Mouse (Mus musculus) brain, embryonic 14.5 days (tissue): ENCODE data around the gene Zfhx3. TPM values are rescaled to one million over a fixed set of nuclear protein-coding genes. Genes with fewer than 3 reads are reported as not detected.
A peak's percentile ranks its signal among the peaks of the same experiment; 100 is the strongest.

Experiments used
- DNase-seq: peaks from one replicate; pipeline ENCODE4 v3.0.0-alpha.2; 2011; ENCODE audit warnings: low read depth
- CTCF ChIP-seq: fragments of 200-500 bp; IDR thresholded peaks from 2 replicates; pipeline ENCODE4 v1.5.1; 2012; ENCODE audit warnings: inconsistent platforms, mild to moderate bottlenecking, moderate library complexity, borderline replicate concordance; ENCODE audit not compliant: insufficient read depth, insufficient read length; ENCODE audit errors: extremely low read depth
- POLR2A ChIP-seq: fragments of 200-500 bp; IDR thresholded peaks from 2 replicates; pipeline ENCODE4 v1.6.1; 2012; ENCODE audit warnings: mild to moderate bottlenecking, inconsistent platforms, borderline replicate concordance; ENCODE audit not compliant: poor library complexity, insufficient read depth, insufficient read length, severe bottlenecking; ENCODE audit errors: extremely low read depth
- polyA plus RNA-seq: library from polyadenylated mRNA; depleted of rRNA; stranded (reverse); fragments of >200 nt; gene quantifications from 2 replicates; pipeline ENCODE4 v1.2.3, GENCODE M21; 2012

Gene Zfhx3
- polyA plus RNA-seq, 1 experiment, result 31.3 TPM

DNA sequence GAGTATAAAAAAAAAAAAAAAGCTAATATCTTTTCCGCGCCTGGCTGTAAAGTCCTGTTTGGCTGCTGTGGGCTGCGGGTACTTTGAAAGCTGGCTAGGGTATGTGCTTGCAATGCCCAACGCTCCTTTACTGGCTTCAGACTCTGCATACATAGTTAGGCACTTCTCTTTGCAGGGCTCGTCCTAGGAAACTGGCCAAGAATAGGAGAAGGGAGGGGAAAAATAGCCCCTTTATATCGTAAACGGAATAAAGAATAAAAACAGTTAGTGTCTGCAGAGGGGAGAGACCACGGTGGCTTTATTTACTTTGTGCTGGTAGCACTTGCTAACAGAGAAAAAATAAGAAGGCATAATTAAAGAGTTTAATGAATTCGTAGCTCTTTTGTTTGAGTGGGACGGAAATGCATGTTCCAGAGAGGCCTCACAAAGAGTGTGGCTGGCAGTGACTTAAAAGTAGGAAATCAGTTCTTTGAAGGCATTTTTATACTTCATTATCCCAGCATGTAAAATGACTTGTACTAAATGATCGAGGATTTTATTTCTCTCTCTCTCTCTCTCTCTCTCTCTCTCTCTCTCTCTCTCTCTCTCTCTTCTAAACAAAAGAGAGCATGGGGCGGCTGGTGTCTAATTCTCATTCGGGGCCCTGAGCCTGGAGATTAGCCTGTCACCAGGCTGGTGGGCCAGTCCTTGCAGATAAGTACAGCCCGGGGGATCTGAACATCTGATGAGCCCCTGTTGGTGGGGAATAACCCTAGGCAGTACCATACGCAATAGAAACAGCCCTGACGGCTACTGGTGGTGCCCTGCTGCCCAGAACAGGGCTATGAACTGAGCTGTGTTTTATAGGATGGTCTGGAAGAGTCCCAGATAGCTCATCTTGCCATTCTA lies 159.8 kb downstream of the Zfhx3 start:
- no peak for TF ChIP-seq CTCF
- no peak for TF ChIP-seq POLR2A

DNA sequence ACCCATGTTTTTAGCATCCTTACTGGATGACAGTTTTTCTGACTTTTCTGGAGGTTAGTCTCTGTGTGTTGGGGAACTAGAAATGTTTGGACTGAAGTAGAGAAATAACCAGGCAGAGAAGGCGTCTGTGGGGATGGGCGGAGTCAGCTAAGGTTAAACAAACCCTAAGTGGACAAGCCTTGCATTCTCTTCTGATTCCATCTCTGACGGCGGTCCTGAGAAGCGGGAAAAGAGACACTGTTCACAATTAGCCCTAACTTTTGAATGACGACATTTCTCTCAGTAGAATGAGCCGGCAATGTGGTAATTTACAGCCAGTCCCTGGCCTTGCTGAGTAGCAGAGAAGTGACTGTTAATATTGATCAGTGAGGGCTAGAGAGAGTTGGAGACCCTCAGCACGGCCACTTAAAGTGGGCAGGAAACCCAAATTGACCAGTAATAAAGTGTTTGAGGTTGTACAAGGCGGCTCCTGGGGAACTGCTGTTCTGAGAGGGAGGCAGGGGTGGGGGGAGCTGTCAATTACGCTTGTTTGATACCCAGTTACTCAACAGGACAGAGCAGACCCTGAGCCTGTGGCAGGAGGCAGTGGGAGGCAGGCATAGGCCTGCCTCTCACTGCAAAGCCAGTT lies 162.1 kb downstream of the Zfhx3 start:
- TF ChIP-seq CTCF (no peak), POLR2A (no peak)
- DNase-seq, result no peak

More for the DNA sequence above, 159.8 kb downstream of the Zfhx3 start:
- DNase-seq, result peak; percentile 94

DNA sequence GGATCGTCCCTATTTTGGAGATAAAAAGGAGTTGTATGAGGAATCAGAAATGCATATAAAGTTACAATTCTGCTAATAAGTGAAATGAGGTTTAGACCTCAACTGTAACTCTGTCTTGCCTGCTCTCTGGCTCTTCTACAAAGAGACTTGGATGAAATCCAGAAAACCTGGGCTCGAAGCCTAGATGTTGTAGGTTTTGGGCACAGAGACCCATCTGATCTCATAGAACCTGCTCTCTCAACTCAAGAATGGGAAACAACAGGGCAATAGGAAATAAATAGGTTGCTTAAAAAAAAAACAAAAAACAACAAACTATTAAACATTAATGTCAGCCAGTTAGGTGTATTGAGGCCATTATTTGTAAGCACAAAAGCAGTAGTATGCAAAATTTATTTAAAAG lies 182.6 kb downstream of the Zfhx3 start:
- TF ChIP-seq CTCF (no peak), POLR2A (no peak)
- DNase-seq, result peak; percentile 67

DNA sequence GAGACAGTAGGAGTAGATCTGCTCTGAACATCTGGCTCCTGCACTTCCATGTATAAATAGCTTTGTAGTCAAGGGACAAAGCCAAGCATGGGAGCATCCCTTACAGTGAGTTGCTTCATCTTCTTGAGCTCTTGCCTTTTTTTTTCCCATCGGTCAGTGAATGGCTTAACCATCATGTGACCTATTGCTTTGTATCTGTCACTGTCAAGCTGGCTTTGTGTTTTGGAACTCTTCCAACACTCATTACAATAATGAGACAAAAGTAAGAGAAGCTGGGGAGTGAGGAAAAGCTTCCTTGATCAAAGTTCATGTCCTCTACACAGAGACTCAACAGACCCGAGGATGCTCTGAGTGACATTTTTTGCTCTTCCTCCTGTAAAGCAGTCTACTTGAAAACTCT lies 183.0 kb downstream of the Zfhx3 start:
- TF ChIP-seq POLR2A (no peak), CTCF (no peak)
- no peak for DNase-seq

DNA sequence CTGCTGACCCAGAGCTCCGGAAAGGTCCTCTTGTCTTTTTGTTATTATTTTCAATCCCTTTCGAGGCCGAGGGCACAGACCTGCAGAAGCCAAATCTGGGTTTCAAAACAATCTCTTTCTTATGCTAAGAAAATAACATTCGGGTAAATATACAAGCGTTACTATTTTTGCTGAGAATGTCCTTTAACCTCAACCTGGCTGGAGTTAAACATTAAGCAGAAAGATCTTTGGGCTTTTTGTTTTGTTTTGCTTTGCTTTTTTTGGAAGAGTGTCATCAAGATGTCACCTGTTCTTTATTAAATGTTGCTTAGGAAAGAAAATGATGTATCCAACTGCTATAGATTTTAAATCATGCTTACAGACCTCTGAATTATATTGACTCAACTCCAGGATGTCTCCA lies 204.1 kb downstream of the Zfhx3 start:
- TF ChIP-seq POLR2A, result no peak
- no peak for TF ChIP-seq CTCF
- no peak for DNase-seq

DNA sequence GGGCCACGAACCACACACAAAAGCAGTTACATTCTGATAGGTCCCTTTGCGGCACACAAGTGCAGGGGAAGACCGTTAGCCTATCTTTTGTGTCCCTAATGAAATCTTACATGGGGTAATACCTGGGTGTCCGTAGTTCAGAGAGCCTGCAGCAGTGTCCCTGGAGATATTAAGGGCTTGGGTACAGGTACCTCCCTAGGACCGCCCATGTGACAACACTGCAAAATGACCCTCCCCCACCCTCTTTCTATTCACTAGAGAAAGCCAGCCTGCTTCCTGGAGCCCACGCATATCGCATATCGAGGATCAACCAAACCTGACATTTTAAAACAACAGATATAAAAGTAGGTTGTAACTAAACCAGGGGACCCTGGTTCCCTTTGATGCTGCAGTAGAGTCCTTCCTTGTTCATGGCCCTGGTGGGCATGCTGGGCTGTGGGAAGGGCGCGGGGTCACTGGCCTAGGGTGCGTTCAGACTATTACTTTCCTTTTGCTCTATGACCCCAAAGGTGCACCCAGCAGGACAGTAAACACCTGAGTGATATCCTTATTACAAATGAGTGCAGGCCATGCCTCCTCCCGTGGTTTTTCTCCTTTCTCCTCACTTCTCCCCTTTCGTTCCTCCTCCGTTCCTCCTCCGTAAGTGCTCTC lies 206.3 kb downstream of the Zfhx3 start:
- no peak for TF ChIP-seq POLR2A

DNA sequence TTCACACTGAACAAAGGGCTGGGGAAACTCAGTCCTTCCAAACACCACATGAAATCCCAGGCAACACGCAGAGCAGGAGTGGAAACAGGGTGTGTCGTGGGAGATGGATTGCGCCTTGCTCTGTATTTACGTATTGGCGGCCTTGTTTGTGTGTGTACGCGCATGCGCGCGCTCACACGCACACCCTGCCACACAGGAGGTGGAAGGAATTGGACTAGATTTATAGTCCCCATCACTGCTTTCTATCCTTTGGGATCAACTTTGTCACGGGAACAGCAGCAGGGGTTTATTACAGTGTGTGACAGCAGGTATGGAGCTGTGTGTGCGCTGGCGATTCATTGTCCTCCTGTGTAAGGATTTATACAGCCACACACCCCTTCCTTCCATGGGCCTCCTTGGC lies 228.4 kb downstream of the Zfhx3 start:
- no peak for TF ChIP-seq CTCF
- no peak for TF ChIP-seq POLR2A
- no peak for DNase-seq

More for the DNA sequence above, 206.3 kb downstream of the Zfhx3 start:
- no peak for DNase-seq

DNA sequence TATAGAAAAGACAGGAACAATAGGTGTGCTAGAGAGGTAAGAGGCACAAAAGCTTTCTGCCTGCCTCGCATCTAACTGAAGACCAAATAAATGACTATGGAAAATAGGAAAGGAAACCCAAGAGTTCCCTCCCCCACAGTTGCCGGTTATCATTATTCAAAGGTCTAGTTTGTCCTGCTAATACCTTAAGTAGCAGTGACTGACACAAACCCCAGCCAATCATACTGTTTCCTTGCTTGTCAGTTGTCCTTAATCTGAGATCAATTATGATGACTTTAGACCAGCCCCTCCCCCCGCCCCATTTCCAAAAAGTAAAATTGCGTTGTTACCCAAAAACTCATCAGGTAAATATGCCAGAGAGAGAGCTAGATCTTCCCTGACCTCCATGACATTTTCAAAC lies 240.9 kb downstream of the Zfhx3 start:
- TF ChIP-seq POLR2A (no peak), CTCF (no peak)
- DNase-seq, result no peak

DNA sequence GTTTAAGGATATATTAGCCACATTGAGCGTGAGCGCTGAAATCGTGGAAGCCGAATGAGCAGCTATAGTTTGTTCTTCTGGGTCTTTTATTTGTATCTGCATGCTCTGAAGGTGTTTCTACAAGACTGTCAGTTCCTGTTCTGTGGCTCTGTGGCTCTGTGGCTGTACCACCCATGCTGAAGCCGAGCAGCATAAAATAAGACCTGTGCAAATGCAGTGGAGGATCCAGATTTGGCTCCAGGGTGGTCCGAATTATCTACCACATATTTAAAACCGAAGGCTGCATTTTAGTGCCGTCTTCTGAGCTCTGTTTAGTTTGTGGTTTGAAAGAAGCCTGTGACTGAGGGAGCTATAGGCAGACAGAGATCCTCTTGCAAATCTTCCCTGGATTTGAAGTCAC lies 241.5 kb downstream of the Zfhx3 start:
- TF ChIP-seq CTCF, result no peak
- TF ChIP-seq POLR2A, result no peak
- no peak for DNase-seq

DNA sequence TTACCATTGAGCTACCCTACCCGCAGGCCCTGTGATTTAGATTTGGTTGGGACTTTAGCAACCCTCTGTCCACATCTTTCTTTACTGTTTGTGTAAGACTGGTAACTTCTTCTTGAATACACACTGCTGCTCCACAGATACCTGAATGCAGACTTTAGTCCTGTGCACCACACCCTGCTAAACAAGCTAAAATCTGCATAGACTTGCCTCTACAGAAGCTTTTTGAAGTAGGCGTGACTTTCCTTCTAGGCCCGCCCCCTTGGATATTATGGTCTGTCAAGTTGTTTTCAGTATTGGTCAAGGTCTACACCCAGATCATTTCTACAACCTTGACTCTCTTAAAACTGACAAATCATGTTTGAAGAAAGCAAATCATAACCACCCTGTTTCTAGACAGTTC lies 243.8 kb downstream of the Zfhx3 start:
- no peak for TF ChIP-seq CTCF
- TF ChIP-seq POLR2A, result no peak

DNA sequence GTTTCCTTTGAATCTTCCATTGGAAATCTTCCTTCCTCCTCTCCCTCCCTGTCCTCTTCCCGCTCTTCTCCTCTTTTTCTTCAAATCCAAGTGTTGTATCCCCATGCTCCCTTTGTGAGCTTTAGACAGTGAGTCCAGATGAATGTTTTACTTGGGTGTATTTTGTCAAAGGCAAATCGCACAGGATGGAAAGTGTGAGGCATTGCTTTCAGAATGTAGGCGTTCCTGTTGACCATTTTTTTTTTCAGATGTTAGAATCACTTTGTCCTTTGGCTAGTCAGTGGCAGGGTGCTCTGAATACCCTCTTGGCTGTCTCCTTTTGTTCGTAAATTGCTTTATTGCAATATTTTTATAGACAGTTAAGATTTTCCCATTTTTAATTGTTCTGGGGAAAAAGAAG lies 245.6 kb downstream of the Zfhx3 start:
- TF ChIP-seq CTCF, result no peak
- no peak for TF ChIP-seq POLR2A
- no peak for DNase-seq

More for the DNA sequence above, 243.8 kb downstream of the Zfhx3 start:
- no peak for DNase-seq

DNA sequence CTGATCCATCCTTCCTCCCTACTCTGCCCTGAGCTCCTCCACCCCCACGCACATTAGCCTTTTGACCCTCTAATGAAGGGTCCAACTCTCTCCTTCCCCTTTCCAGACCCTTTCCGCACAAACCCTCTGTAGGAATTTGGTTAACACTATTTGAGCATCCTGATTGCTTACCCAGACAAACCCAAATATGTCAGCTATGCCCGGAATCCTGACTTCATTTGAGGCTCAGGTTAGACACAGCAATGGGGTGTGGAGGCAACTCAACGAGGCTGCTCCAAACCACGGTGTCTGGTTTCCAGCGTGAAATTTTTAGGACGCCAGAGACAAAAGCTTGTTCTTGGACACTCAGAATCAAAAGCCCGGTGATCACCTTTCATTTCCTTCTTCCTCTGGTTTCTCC lies 252.1 kb downstream of the Zfhx3 start:
- no peak for DNase-seq
- TF ChIP-seq POLR2A, result no peak
- no peak for TF ChIP-seq CTCF

DNA sequence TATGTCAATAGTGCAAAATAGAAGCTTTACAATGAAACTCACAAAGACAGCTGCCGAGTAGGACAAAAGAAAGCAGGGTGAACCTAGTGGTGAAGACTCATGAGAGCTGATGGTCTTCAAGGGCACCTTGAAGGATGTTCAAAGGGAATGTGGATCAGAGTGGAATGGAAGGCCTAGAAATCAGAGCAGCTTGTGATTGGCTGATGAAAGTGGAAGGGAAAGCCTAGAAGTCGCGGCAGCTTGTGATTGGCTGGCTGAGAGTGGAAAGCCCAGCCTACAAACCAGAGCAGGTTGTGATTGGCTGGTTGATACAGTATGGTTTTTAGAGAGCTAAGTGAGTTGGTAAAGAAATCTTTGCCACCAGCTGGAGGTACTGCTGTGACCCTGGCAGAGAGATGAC lies 272.6 kb downstream of the Zfhx3 start:
- DNase-seq, result no peak
- TF ChIP-seq CTCF, result no peak
- TF ChIP-seq POLR2A, result no peak
